25 mouse cellular contexts compared by ENCODE assay signal in genomic region chr13:31615561-31616165, GRCm38 (mm10). TPM values are rescaled to one million over a fixed set of nuclear protein-coding genes. Genes with fewer than 3 reads are reported as not detected.
DNase-seq lines count a peak whose midpoint lies in the region; ATAC-seq lines count a peak whose summit lies in the region.
"Had no signal": no experiment of that assay in that cellular context is flagged by ENCODE, and none has a peak within 500 bp of the region (broad histone marks: within the 10 kb centered on the region; RNA-seq: fewer than 3 reads in every experiment).

No protein-coding gene starts in this region.

- H3K36me3 ChIP-seq in heart, embryonic 10.5 days: no peaks in the 10 kb centered on the region
- no peaks in the 10 kb centered on the region for H3K36me3 ChIP-seq in midbrain, embryonic 11.5 days (ENCODE audit: control insufficient read depth, insufficient read depth, low read length)
- H3K36me3 ChIP-seq in midbrain, embryonic 16.5 days (ENCODE audit: control insufficient read depth, insufficient read depth, low read length): no peaks in the 10 kb centered on the region
- no peaks in the 10 kb centered on the region for H3K36me3 ChIP-seq in limb, embryonic 11.5 days (ENCODE audit: control insufficient read depth, insufficient read depth, low read length)
- H3K36me3 ChIP-seq in kidney, embryonic 15.5 days: no peaks in the 10 kb centered on the region
- H3K36me3 ChIP-seq: embryonic facial prominence, embryonic 13.5 days; liver, embryonic 13.5 days; lung, embryonic 15.5 days; midbrain, embryonic 12.5 days had no signal

- H3K9ac ChIP-seq in midbrain, embryonic 11.5 days (ENCODE audit: low read length): no peak overlapping the region
- no peak overlapping the region for H3K9ac ChIP-seq in midbrain, embryonic 16.5 days (ENCODE audit: low read depth, low read length)
- no peak overlapping the region for H3K9ac ChIP-seq in limb, embryonic 11.5 days (ENCODE audit: low read length)
- H3K9ac ChIP-seq in kidney, embryonic 15.5 days: no peak overlapping the region
- H3K9ac ChIP-seq: embryonic facial prominence, embryonic 13.5 days; liver, embryonic 13.5 days; lung, embryonic 15.5 days; midbrain, embryonic 12.5 days had no signal

- WGBS in heart, embryonic 10.5 days: 3% methylated on average over 17 of the region's 17 CpGs
- WGBS in midbrain, embryonic 11.5 days: 2% methylated on average over 17 of the region's 17 CpGs
- WGBS in midbrain, embryonic 16.5 days: 2% methylated on average over 17 of the region's 17 CpGs
- WGBS in limb, embryonic 11.5 days: 1% methylated on average over 17 of the region's 17 CpGs
- WGBS in kidney, embryonic 15.5 days: under 1% methylated on average over 17 of the region's 17 CpGs

- H3K27me3 ChIP-seq in heart, embryonic 10.5 days (ENCODE audit: insufficient read depth, poor library complexity, severe bottlenecking): peaks cover 98% of the 10 kb centered on the region
- peaks cover 86% of the 10 kb centered on the region for H3K27me3 ChIP-seq in midbrain, embryonic 11.5 days (ENCODE audit: control insufficient read depth, insufficient read depth, low read length)
- peaks cover 68% of the 10 kb centered on the region for H3K27me3 ChIP-seq in midbrain, embryonic 16.5 days (ENCODE audit: control insufficient read depth, insufficient read depth, low read depth, low read length)
- peaks cover 85% of the 10 kb centered on the region for H3K27me3 ChIP-seq in limb, embryonic 11.5 days (ENCODE audit: control insufficient read depth, insufficient read depth, low read length)
- peaks cover 96% of the 10 kb centered on the region for H3K27me3 ChIP-seq in kidney, embryonic 15.5 days

- H3K4me2 ChIP-seq in midbrain, embryonic 11.5 days: no peak overlapping the region
- H3K4me2 ChIP-seq in midbrain, embryonic 16.5 days (ENCODE audit: low read length): no peak overlapping the region
- no peak overlapping the region for H3K4me2 ChIP-seq in limb, embryonic 11.5 days (ENCODE audit: low read depth, severe bottlenecking)
- no peak overlapping the region for H3K4me2 ChIP-seq in kidney, embryonic 15.5 days
- H3K4me2 ChIP-seq: liver, embryonic 13.5 days; midbrain, embryonic 12.5 days had no signal

- H3K27ac ChIP-seq in heart, embryonic 10.5 days: no peak overlapping the region
- H3K27ac ChIP-seq in midbrain, embryonic 11.5 days (ENCODE audit: low read depth, low read length): no peak overlapping the region
- no peak overlapping the region for H3K27ac ChIP-seq in midbrain, embryonic 16.5 days (ENCODE audit: low read length)
- no peak overlapping the region for H3K27ac ChIP-seq in limb, embryonic 11.5 days (replicated peaks; ENCODE audit: low read depth, low read length)
- H3K27ac ChIP-seq in kidney, embryonic 15.5 days: no peak overlapping the region
- H3K27ac ChIP-seq: embryonic facial prominence, embryonic 13.5 days; liver, embryonic 13.5 days; lung, embryonic 15.5 days; macrophage; midbrain, embryonic 12.5 days; stomach, postnatal 0 days had no signal

- peak; percentile 75 for DNase-seq in heart, adult 11 months
- DNase-seq in heart, embryonic 10.5 days (ENCODE audit: low spot score): no peak
- DNase-seq in midbrain, embryonic 11.5 days (ENCODE audit: low spot score, missing footprints): peak; percentile 94
- DNase-seq in embryo, embryonic 9.5 days (ENCODE audit: extremely low spot score): peak; percentile 34
- peak; percentile 53 for DNase-seq in limb, embryonic 11.5 days (ENCODE audit: low spot score)
- DNase-seq in layer of hippocampus, postnatal 25 days (ENCODE audit: extremely low spot score in 1 of 2, low spot score in 1 of 2): no peak
- DNase-seq: adrenal gland, adult 8-10 months; cerebellum, postnatal 25 days; gastrocnemius, postnatal 25 days; layer of hippocampus, postnatal 36 days; liver, embryonic 13.5 days; right cerebral cortex, postnatal 4 days had no signal

- no peaks in the 10 kb centered on the region for H3K9me3 ChIP-seq in heart, embryonic 10.5 days
- no peaks in the 10 kb centered on the region for H3K9me3 ChIP-seq in midbrain, embryonic 11.5 days (ENCODE audit: control insufficient read depth, low read length)
- no peaks in the 10 kb centered on the region for H3K9me3 ChIP-seq in midbrain, embryonic 16.5 days (replicated peaks; ENCODE audit: control insufficient read depth, low read length, poor library complexity, severe bottlenecking)
- no peaks in the 10 kb centered on the region for H3K9me3 ChIP-seq in limb, embryonic 11.5 days (ENCODE audit: control insufficient read depth, low read length)
- no peaks in the 10 kb centered on the region for H3K9me3 ChIP-seq in kidney, embryonic 15.5 days (replicated peaks)
- H3K9me3 ChIP-seq: embryonic facial prominence, embryonic 13.5 days; liver, embryonic 13.5 days; lung, embryonic 15.5 days; midbrain, embryonic 12.5 days had no signal

- no peak for ATAC-seq in midbrain, embryonic 11.5 days (ENCODE audit: low FRiP score)
- ATAC-seq in midbrain, embryonic 16.5 days: no peak
- no peak for ATAC-seq in limb, embryonic 11.5 days (ENCODE audit: insufficient number of reproducible peaks, low FRiP score, low TSS enrichment, low read depth)
- no peak for ATAC-seq in kidney, embryonic 15.5 days (replicated peaks; ENCODE audit: low FRiP score)
- ATAC-seq: inflammation-experienced regulatory T-cells, adult 6 months had no signal

- no peak overlapping the region for H3K4me3 ChIP-seq in heart, embryonic 10.5 days
- H3K4me3 ChIP-seq in midbrain, embryonic 11.5 days (ENCODE audit: low read depth, low read length): no peak overlapping the region
- no peak overlapping the region for H3K4me3 ChIP-seq in midbrain, embryonic 16.5 days (ENCODE audit: low read depth, low read length)
- no peak overlapping the region for H3K4me3 ChIP-seq in limb, embryonic 11.5 days (ENCODE audit: low read depth, low read length)
- H3K4me3 ChIP-seq in kidney, embryonic 15.5 days (replicated peaks): no peak overlapping the region
- H3K4me3 ChIP-seq: liver, embryonic 13.5 days; lung, embryonic 15.5 days; midbrain, embryonic 12.5 days had no signal

- H3K4me1 ChIP-seq in heart, embryonic 10.5 days: peaks cover 28% of the 10 kb centered on the region
- H3K4me1 ChIP-seq in midbrain, embryonic 11.5 days (ENCODE audit: control insufficient read depth, insufficient read depth, low read length): 0 out of 2 replicates have a peak, but pooled peaks cover 4% of the 10 kb centered on the region
- H3K4me1 ChIP-seq in midbrain, embryonic 16.5 days (ENCODE audit: control insufficient read depth, insufficient read depth, low read length): peaks cover 4% of the 10 kb centered on the region; the same call in 1 of the 2 replicates
- no peaks in the 10 kb centered on the region; the same call in none of the 2 replicates for H3K4me1 ChIP-seq in limb, embryonic 11.5 days (ENCODE audit: control insufficient read depth, insufficient read depth, low read length)
- peaks cover 31% of the 10 kb centered on the region for H3K4me1 ChIP-seq in kidney, embryonic 15.5 days

RNA-seq across cellular contexts. Expression of gene Foxf2, which starts 10.0 kb away (rescaled TPM):
- 0.14 and 3.4 TPM in 2 replicates for polyA plus RNA-seq in heart, embryonic 10.5 days (2016; fragmentation: Nextera tagmentation; extraction: Ambion mirVana)
- polyA plus RNA-seq in midbrain, embryonic 11.5 days (2014; fragmentation: Nextera tagmentation; extraction: Ambion mirVana): 5.1 and 5.6 TPM in 2 replicates
- polyA plus RNA-seq in midbrain, embryonic 16.5 days (2015; fragmentation: Nextera tagmentation; extraction: Ambion mirVana): 4.1 and 4.6 TPM in 2 replicates
- polyA plus RNA-seq in limb, embryonic 11.5 days (2014; fragmentation: Nextera tagmentation; extraction: Ambion mirVana): 0.20 and 0.71 TPM in 2 replicates
- total RNA-seq in layer of hippocampus, postnatal 25 days (2021): 1 to 10 TPM; 4.1 to 5.7 TPM
- 0.24 and 0.27 TPM in 2 replicates for polyA plus RNA-seq in kidney, embryonic 15.5 days (2015; fragmentation: Nextera tagmentation; extraction: Ambion mirVana)
- total RNA-seq: adrenal gland, adult 8-10 months; gastrocnemius, postnatal 25 days; hematopoietic stem cell, adult 5-6 weeks; neutrophil, adult 5-6 weeks had no signal
- polyA plus RNA-seq: inflammation-experienced regulatory T-cells, adult 6 months; kidney, embryonic 14.5 days; liver, embryonic 13.5 days; macrophage; thymus, postnatal 0 days had no signal

RNA-seq across cellular contexts. Expression of gene A530084C06Rik, which starts 56.5 kb away (rescaled TPM):
- not detected in 2 replicates for polyA plus RNA-seq in heart, embryonic 10.5 days (2016; fragmentation: Nextera tagmentation; extraction: Ambion mirVana)
- not detected in 2 replicates for polyA plus RNA-seq in midbrain, embryonic 11.5 days (2014; fragmentation: Nextera tagmentation; extraction: Ambion mirVana)
- not detected in 2 replicates for polyA plus RNA-seq in midbrain, embryonic 16.5 days (2015; fragmentation: Nextera tagmentation; extraction: Ambion mirVana)
- polyA plus RNA-seq in limb, embryonic 11.5 days (2014; fragmentation: Nextera tagmentation; extraction: Ambion mirVana): not detected in 2 replicates
- under 1 TPM; 0.59 to 0.85 TPM for total RNA-seq in layer of hippocampus, postnatal 25 days (2021)
- not detected in 2 replicates for polyA plus RNA-seq in kidney, embryonic 15.5 days (2015; fragmentation: Nextera tagmentation; extraction: Ambion mirVana)
- total RNA-seq: adrenal gland, adult 8-10 months; gastrocnemius, postnatal 25 days had no signal
- polyA plus RNA-seq: embryonic facial prominence, embryonic 13.5 days; heart, embryonic 16.5 days; inflammation-experienced regulatory T-cells, adult 6 months; kidney, embryonic 14.5 days; liver, embryonic 13.5 days; lung, embryonic 15.5 days; macrophage; midbrain, embryonic 12.5 days; stomach, postnatal 0 days; thymus, postnatal 0 days had no signal

RNA-seq across cellular contexts. Expression of gene Foxq1, which starts 59.7 kb away (rescaled TPM):
- polyA plus RNA-seq in heart, embryonic 10.5 days (2016; fragmentation: Nextera tagmentation; extraction: Ambion mirVana): 0.06 and 0.19 TPM in 2 replicates
- 1.8 and 2.2 TPM in 2 replicates for polyA plus RNA-seq in midbrain, embryonic 11.5 days (2014; fragmentation: Nextera tagmentation; extraction: Ambion mirVana)
- 1.3 and 1.6 TPM in 2 replicates for polyA plus RNA-seq in midbrain, embryonic 16.5 days (2015; fragmentation: Nextera tagmentation; extraction: Ambion mirVana)
- 0.08 and 0.11 TPM in 2 replicates for polyA plus RNA-seq in limb, embryonic 11.5 days (2014; fragmentation: Nextera tagmentation; extraction: Ambion mirVana)
- total RNA-seq in layer of hippocampus, postnatal 25 days (2021): 1 to 10 TPM; 2.4 to 2.5 TPM
- polyA plus RNA-seq in kidney, embryonic 15.5 days (2015; fragmentation: Nextera tagmentation; extraction: Ambion mirVana): 3.9 and 4.0 TPM in 2 replicates
- total RNA-seq: gastrocnemius, postnatal 25 days; hematopoietic stem cell, adult 5-6 weeks had no signal
- polyA plus RNA-seq: inflammation-experienced regulatory T-cells, adult 6 months; macrophage had no signal

Comparison
In these comparisons a context has a peak if more than half of its experiments do, and no peak if none do; other contexts are left out.
1. DNase-seq: peak in heart, adult 11 months (single experiment), midbrain, embryonic 11.5 days (single experiment), embryo, embryonic 9.5 days (single experiment) and limb, embryonic 11.5 days (single experiment); none in heart, embryonic 10.5 days (single experiment) and layer of hippocampus, postnatal 25 days (0 of 2).